Mouse (Mus musculus): ENCODE results near the gene Zfp715. TPM values are rescaled to one million over a fixed set of nuclear protein-coding genes. Genes with fewer than 3 reads are reported as not detected.

Zfp715 gene
- polyA plus RNA-seq (2012) = 3.8 and 4.9 TPM in 2 replicates

GRCm38 (mm10) chr7:43313013-43313428 is at the start of gene Zfp715:
TSS of gene Zfp715 (minus strand) at chr7:43313294.

GRCm38 (mm10) chr7:43351154-43351553 is 38.1 kb upstream of the Zfp715 start, which contains the start of gene Siglecf:
TSS of gene Siglecf (plus strand) at chr7:43351341.

Other genes with a start within 250 kb of the Zfp715 start
- not detected in 2 replicates for gene Zfp936, start 199.1 kb downstream of the Zfp715 start, polyA plus RNA-seq (2012)
- 9.8 and 10.6 TPM in 2 replicates for gene Siglecf, start 38.0 kb upstream of the Zfp715 start, polyA plus RNA-seq (2012)
- 9.9 and 20.2 TPM in 2 replicates for gene Siglecg, start 94.9 kb upstream of the Zfp715 start, polyA plus RNA-seq (2012)
- gene Lim2, start 114.4 kb upstream of the Zfp715 start, polyA plus RNA-seq (2012) = 3.0 and 3.5 TPM in 2 replicates
- gene Nkg7, start 123.8 kb upstream of the Zfp715 start, polyA plus RNA-seq (2012) = 20.5 and 36.9 TPM in 2 replicates
- 0.26 TPM in 1 of 2 replicates, not detected in the other for gene Cldnd2, start 127.5 kb upstream of the Zfp715 start, polyA plus RNA-seq (2012)
- gene Etfb, start 130.8 kb upstream of the Zfp715 start, polyA plus RNA-seq (2012) = 228 and 243 TPM in 2 replicates
- 0.39 and 0.93 TPM in 2 replicates for gene Gm45233, start 130.8 kb upstream of the Zfp715 start, polyA plus RNA-seq (2012)
- gene Vsig10l, start 149.9 kb upstream of the Zfp715 start, polyA plus RNA-seq (2012) = 21.8 and 23.6 TPM in 2 replicates
- gene Iglon5, start 176.8 kb upstream of the Zfp715 start, polyA plus RNA-seq (2012) = 0.09 TPM in 1 of 2 replicates, not detected in the other
- 0.05 and 0.07 TPM in 2 replicates for gene 4931406B18Rik, start 192.6 kb upstream of the Zfp715 start, polyA plus RNA-seq (2012)
- gene Cd33, start 231.1 kb upstream of the Zfp715 start, polyA plus RNA-seq (2012) = 3.4 and 4.1 TPM in 2 replicates
- gene Zfp658, start 249.0 kb upstream of the Zfp715 start, polyA plus RNA-seq (2012) = 0.25 and 0.46 TPM in 2 replicates

All from megakaryocyte-erythroid progenitor cell, adult 5 weeks (primary cell).